Mouse (Mus musculus) limb, embryonic 14.5 days (tissue): ENCODE data around the gene Phb2. TPM values are rescaled to one million over a fixed set of nuclear protein-coding genes. Genes with fewer than 3 reads are reported as not detected.

Experiments
- ATAC-seq: fragments of 200-750 bp; cut with Nextera tagmentation; 2 replicates; pipeline ENCODE4 v1.8.0; 2017; ENCODE audit warnings: low read depth, moderate number of reproducible peaks, moderate TSS enrichment; ENCODE audit not compliant: low FRiP score
- DNase-seq: peaks from one replicate; pipeline ENCODE4 v3.0.0-alpha.2; 2015; ENCODE audit warnings: low spot score
- H3K27ac ChIP-seq: fragments of 300-500 bp; sonication (generic); replicated peaks from 2 replicates; pipeline ENCODE4 v1.5.1; 2014; ENCODE audit warnings: low read depth, mild to moderate bottlenecking, low read length, moderate library complexity, mixed read lengths
- H3K27me3 ChIP-seq: fragments of 300-500 bp; sonication (generic); 2 replicates; pipeline ENCODE4 v1.6.1; 2014; ENCODE audit warnings: low read length, mixed read lengths; ENCODE audit not compliant: control insufficient read depth, insufficient read depth
- H3K36me3 ChIP-seq: fragments of 300-500 bp; sonication (generic); 2 replicates; pipeline ENCODE4 v1.6.1; 2014; ENCODE audit warnings: mild to moderate bottlenecking, low read length, moderate library complexity, mixed read lengths; ENCODE audit not compliant: control insufficient read depth, insufficient read depth
- H3K4me1 ChIP-seq: fragments of 300-500 bp; sonication (generic); 2 replicates; pipeline ENCODE4 v1.6.1; 2014; ENCODE audit warnings: antibody characterized with exemption, low read length, mixed read lengths; ENCODE audit not compliant: control insufficient read depth, insufficient read depth
- H3K4me2 ChIP-seq: fragments of 300-500 bp; sonication (generic); replicated peaks from 2 replicates; pipeline ENCODE4 v1.6.1; 2014; ENCODE audit warnings: low read depth, mild to moderate bottlenecking, low read length, moderate library complexity; ENCODE audit not compliant: severe bottlenecking
- H3K4me3 ChIP-seq: fragments of 300-500 bp; sonication (generic); replicated peaks from 2 replicates; pipeline ENCODE4 v1.5.1; 2014; ENCODE audit warnings: low read length
- H3K9ac ChIP-seq: fragments of 300-500 bp; sonication (generic); 2 replicates; pipeline ENCODE4 v1.6.1; 2014; ENCODE audit warnings: mild to moderate bottlenecking, low read depth, low read length, moderate library complexity; ENCODE audit not compliant: severe bottlenecking
- H3K9me3 ChIP-seq: fragments of 300-500 bp; sonication (generic); 2 replicates; pipeline ENCODE4 v1.6.1; 2016; ENCODE audit warnings: low read length; ENCODE audit not compliant: control insufficient read depth
- POLR2A ChIP-seq: fragments of 200-500 bp; IDR thresholded peaks from 2 replicates; pipeline ENCODE4 v1.8.0; 2012; ENCODE audit warnings: inconsistent platforms, mild to moderate bottlenecking, moderate library complexity, borderline replicate concordance; ENCODE audit not compliant: insufficient read depth, insufficient read length; ENCODE audit errors: extremely low read depth
- WGBS: fragments of 180-500 bp; shearing (Covaris S2); extraction: QIAGEN DNeasy Blood & Tissue Kit; methylation state at CpG from one replicate; pipeline ENCODE4 v1.1.7; 2014; 5-methylcytosine and 5-hydroxymethylcytosine counted together
- polyA plus RNA-seq, 2 experiments: library from polyadenylated mRNA; depleted of rRNA in 1 of 2; stranded (reverse) in 1 of 2; unstranded in 1 of 2; fragments of >200 nt; fragmentation: Nextera tagmentation in 1 of 2; extraction: Ambion mirVana in 1 of 2; gene quantifications; 2 replicates each; pipeline versions ENCODE4 v1.2.1 to v1.2.3; 2012 to 2014

Phb2 gene
- polyA plus RNA-seq, 2 experiments: 205 to 296 TPM

DNA sequence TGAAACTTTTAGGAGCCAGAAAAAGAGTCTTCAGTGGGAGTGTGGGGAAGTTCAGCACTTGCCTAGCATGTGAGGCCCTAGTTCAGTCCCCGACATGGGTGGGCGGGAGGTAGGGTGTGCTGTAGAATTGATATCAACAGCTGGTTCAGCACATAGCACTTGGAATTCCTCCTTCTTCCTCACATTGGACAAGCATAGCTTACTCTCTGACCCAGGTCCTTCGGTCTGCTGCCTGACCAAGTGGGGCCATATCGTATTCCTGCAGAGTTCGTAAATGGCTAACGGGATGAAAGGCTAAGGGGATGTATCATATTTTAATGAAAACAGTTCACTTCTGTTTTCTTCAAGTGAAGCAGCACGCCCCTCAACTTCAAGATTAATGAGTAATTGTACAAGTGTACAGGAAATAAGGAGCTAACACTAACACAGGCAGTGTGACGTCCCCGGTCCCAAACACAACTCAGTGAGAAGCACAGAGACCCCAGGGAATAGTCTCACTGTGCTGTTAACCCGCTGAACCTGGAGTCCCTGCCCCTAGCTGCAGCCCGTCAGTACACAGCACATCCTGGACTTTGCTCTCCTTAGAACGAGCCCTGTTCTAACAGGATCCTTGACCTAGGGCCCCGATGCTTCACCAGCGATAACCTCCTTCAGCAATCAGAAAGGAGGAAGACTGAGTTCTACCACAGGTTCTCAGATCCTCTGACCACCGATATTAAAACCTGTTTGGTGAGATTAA is 18.7 kb upstream of the Phb2 start:
- H3K4me2 ChIP-seq: no peak overlapping the region
- no peaks in the 10 kb centered on the region for H3K27me3 ChIP-seq
- no peak overlapping the region for H3K9ac ChIP-seq
- TF ChIP-seq POLR2A: no peak
- no peaks in the 10 kb centered on the region for H3K9me3 ChIP-seq
- no peak overlapping the region for H3K27ac ChIP-seq
- ATAC-seq (peak; percentile 76), DNase-seq (no peak)
- H3K36me3 ChIP-seq: no peaks in the 10 kb centered on the region; the same call in 1 of the 2 replicates
- no peak overlapping the region for H3K4me3 ChIP-seq
- no peaks in the 10 kb centered on the region for H3K4me1 ChIP-seq
- WGBS: 64% methylated on average over 15 of the region's 15 CpGs

DNA sequence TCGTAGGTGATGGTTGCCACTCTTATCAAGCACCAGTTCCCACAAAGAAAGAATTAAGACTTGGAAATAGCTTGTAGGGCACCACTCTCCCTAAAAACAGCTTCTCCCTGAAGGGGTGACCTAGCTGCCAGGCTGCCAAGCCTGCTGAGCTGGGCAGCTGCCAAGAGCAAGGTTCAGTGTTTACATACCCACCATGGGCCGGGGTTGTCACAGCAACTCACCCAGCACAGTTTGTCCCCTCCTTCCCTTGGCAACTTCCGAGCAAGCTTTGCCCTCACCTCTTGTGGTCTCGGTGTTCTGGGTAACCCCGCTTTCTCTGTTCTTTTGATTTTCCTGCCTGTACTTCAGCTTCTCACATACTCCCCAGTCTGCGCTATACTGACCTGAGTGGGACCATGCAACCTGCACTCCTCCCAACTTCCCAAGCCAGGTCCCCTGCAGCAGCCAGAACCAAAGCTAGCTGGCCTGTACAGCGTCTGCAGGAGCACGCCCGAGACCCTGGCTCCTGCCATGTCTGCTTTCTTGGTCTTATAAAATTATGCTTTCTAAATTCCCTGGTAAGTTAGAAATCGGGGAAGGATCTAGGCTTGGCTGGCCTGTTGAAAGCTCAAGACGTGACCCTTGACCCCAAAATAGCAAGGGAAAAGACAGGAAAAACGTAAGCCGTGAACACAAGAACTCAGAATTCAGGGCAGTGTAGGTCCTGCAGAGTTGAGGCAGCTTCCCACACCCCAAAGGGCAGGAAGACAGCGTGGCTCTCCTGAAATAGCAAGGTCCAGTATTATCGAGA is 17.8 kb upstream of the Phb2 start:
- 82% methylated on average over 15 of the region's 15 CpGs for WGBS
- H3K36me3 ChIP-seq: peaks cover 7% of the 10 kb centered on the region
- no peak overlapping the region for H3K27ac ChIP-seq
- no peaks in the 10 kb centered on the region for H3K9me3 ChIP-seq
- no peak overlapping the region for H3K9ac ChIP-seq
- TF ChIP-seq POLR2A: no peak
- H3K4me3 ChIP-seq: no peak overlapping the region
- no peaks in the 10 kb centered on the region for H3K4me1 ChIP-seq
- no peaks in the 10 kb centered on the region for H3K27me3 ChIP-seq
- DNase-seq (no peak), ATAC-seq (no peak)
- no peak overlapping the region for H3K4me2 ChIP-seq

DNA sequence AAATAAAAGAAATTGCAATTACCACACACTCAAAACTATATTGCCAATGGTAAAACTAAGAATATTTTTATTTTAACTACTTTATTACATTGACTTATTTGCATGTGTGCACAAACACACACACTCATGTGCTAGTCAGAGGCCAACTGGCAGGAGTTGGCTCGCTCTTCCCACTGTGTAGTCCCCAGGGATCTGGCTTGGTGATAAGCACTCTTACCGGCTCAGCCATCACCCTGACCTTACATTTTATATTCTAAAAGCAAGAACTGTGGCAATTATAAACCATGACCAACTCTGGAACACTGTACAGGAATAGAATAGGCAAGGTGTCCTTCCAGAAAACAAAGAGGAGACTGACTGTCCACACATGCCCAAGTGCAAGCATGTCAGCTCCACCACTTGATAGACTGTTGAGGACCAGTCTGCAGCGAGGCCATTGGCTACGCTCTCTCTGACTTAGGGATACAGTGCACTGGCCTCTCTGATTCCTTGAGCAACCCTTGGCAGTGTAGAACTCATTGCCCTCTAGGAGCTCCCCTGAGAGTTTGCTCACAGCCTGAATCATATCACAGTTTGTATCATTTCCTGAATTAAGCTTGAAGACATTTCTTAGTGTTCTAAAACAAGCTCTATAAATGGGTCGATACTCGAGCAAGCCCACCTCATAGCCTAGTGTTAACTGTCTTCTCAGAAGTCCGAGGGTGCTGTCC is 15.5 kb upstream of the Phb2 start:
- Histone ChIP-seq H3K9ac (no peak overlapping the region), H3K4me3 (no peak overlapping the region), H3K36me3 (peaks cover 26% of the 10 kb centered on the region), H3K4me2 (no peak overlapping the region), H3K9me3 (no peaks in the 10 kb centered on the region), H3K27ac (no peak overlapping the region), H3K27me3 (no peaks in the 10 kb centered on the region), H3K4me1 (no peaks in the 10 kb centered on the region)
- DNase-seq: no peak
- TF ChIP-seq POLR2A: no peak
- 94% methylated on average over 7 of the region's 7 CpGs for WGBS
- no peak for ATAC-seq

DNA sequence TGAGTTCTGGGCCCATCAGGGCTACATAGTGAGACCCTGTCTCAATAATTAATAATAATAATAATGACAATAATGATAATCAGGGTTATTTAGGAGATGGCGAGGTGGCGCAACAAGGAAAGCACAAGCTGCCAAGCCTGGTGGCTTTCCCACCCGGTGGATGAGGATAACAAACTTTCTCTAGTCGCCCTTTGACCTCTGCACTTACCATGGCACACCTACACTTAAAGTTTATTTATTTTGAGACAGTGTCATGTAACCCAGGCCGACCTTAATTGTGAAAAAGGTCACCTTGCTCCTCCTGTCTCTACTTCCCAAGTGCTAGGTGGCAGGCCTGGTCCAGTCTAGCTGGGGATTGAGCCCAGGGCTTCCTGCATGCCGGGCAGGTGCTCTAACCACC is 13.4 kb upstream of the Phb2 start:
- Histone ChIP-seq H3K4me3 (no peak overlapping the region), H3K9ac (no peak overlapping the region), H3K9me3 (no peaks in the 10 kb centered on the region), H3K4me2 (no peak overlapping the region), H3K4me1 (no peaks in the 10 kb centered on the region), H3K36me3 (peaks cover 47% of the 10 kb centered on the region), H3K27me3 (no peaks in the 10 kb centered on the region), H3K27ac (no peak overlapping the region)
- TF ChIP-seq POLR2A: no peak
- no peak for DNase-seq
- ATAC-seq: no peak
- WGBS: 88% methylated on average over 6 of the region's 6 CpGs

DNA sequence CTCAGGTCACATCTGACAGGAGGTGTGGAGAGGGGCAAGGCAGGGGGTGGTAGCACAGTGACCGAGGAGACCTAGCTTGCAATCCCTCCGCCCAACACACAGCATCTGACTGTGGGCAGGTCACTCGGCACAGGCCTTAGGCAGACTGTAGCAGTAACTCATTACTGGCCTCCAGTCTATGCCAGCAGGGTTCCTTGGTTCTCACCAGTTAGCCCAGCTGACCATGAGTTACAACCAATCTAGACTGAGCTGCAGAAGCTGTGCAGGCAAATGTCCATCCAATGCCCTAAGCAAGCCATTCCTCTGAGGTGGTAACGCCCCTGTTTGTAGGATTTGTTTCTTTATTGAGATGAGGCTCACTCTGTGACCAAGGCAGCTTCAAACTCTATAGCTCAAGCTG is 12.8 kb upstream of the Phb2 start:
- no peaks in the 10 kb centered on the region for H3K27me3 ChIP-seq
- no peak overlapping the region for H3K4me2 ChIP-seq
- H3K4me3 ChIP-seq: no peak overlapping the region
- no peak for TF ChIP-seq POLR2A
- H3K27ac ChIP-seq: no peak overlapping the region
- no peak overlapping the region for H3K9ac ChIP-seq
- ATAC-seq (no peak), DNase-seq (no peak)
- H3K36me3 ChIP-seq: peaks cover 54% of the 10 kb centered on the region
- no peaks in the 10 kb centered on the region for H3K9me3 ChIP-seq
- no peaks in the 10 kb centered on the region for H3K4me1 ChIP-seq
- 77% methylated on average over 4 of the region's 4 CpGs for WGBS
